Mouse (Mus musculus) stomach, embryonic 16.5 days (tissue): ENCODE measurements around the gene Far2. TPM values are rescaled to one million over a fixed set of nuclear protein-coding genes. Genes with fewer than 3 reads are reported as not detected.

Experiments
- ATAC-seq: fragments of 200-750 bp; cut with Nextera tagmentation; 2 replicates; pipeline ENCODE4 v1.8.0; 2017; ENCODE audit warnings: moderate number of reproducible peaks, moderate TSS enrichment; ENCODE audit not compliant: insufficient read depth, low FRiP score
- H3K27ac ChIP-seq: fragments of 300-500 bp; sonication (generic); 2 replicates; pipeline ENCODE4 v1.5.1; 2014; ENCODE audit warnings: low read length
- H3K27me3 ChIP-seq: fragments of 300-500 bp; sonication (generic); 2 replicates; pipeline ENCODE4 v1.6.1; 2014; ENCODE audit warnings: low read length, control low read depth, mixed read lengths; ENCODE audit not compliant: control insufficient read depth, insufficient read depth
- H3K36me3 ChIP-seq: fragments of 300-500 bp; sonication (generic); 2 replicates; pipeline ENCODE4 v1.6.1; 2014; ENCODE audit warnings: low read length; ENCODE audit not compliant: control insufficient read depth, insufficient read depth
- H3K4me1 ChIP-seq: fragments of 300-500 bp; sonication (generic); 2 replicates; pipeline ENCODE4 v1.6.1; 2014; ENCODE audit warnings: low read length, control low read depth, mixed read lengths; ENCODE audit not compliant: control insufficient read depth, insufficient read depth
- H3K4me2 ChIP-seq: fragments of 300-500 bp; sonication (generic); 2 replicates; pipeline ENCODE4 v1.6.1; 2014; ENCODE audit warnings: low read depth, low read length, mixed read lengths
- H3K4me3 ChIP-seq: fragments of 300-500 bp; sonication (generic); replicated peaks from 2 replicates; pipeline ENCODE4 v1.5.1; 2014; ENCODE audit warnings: mild to moderate bottlenecking, low read length
- H3K9ac ChIP-seq: fragments of 300-500 bp; sonication (generic); 2 replicates; pipeline ENCODE4 v1.6.1; 2014; ENCODE audit warnings: low read length
- H3K9me3 ChIP-seq: fragments of 300-500 bp; sonication (generic); replicated peaks from 2 replicates; pipeline ENCODE4 v1.6.1; 2016; ENCODE audit warnings: low read length, control low read depth; ENCODE audit not compliant: control insufficient read depth
- WGBS: fragments of 180-500 bp; shearing (Covaris S2); extraction: QIAGEN DNeasy Blood & Tissue Kit; methylation state at CpG from one replicate; pipeline ENCODE4 v1.1.7; 2014; 5-methylcytosine and 5-hydroxymethylcytosine counted together
- polyA plus RNA-seq: library from polyadenylated mRNA; unstranded; fragments of >200 nt; fragmentation: Nextera tagmentation; extraction: Ambion mirVana; gene quantifications from 2 replicates; pipeline ENCODE4 v1.2.1, GENCODE M21; 2015

Gene Far2
- polyA plus RNA-seq, 1 experiment from 2014 or later = 4.6 TPM

- no peak overlapping the region for H3K9ac ChIP-seq
- H3K27ac ChIP-seq = no peak overlapping the region
- H3K4me3 ChIP-seq = no peak overlapping the region
- H3K4me2 ChIP-seq = no peak overlapping the region
- H3K27me3 ChIP-seq = no peaks in the 10 kb centered on the region
- no peaks in the 10 kb centered on the region for H3K36me3 ChIP-seq
- no peaks in the 10 kb centered on the region for H3K4me1 ChIP-seq
- WGBS = 65% methylated on average over 3 of the region's 3 CpGs
- H3K9me3 ChIP-seq = no peaks in the 10 kb centered on the region
- no peak for ATAC-seq
Observed at GRCm38 (mm10) chr6:148227542-148227941, 180.5 kb downstream of the Far2 start.

Other genes with a start within 250 kb of the Far2 start
- gene Ergic2, start 165.1 kb downstream of the Far2 start, polyA plus RNA-seq = 201 and 204 TPM in 2 replicates